7 mouse cellular contexts compared by ENCODE assay signal in genomic region chr4:118409142-118409900, GRCm38 (mm10). TPM values are rescaled to one million over a fixed set of nuclear protein-coding genes. Genes with fewer than 3 reads are reported as not detected.
DNase-seq lines count a peak whose midpoint lies in the region; ATAC-seq and TF ChIP-seq lines count a peak whose summit lies in the region.

Gene Szt2, minus strand, starts transcription at chr4:118409273.
Gene Med8, plus strand, starts transcription at chr4:118409337.

- H3K27ac ChIP-seq in embryonic facial prominence, embryonic 12.5 days: peak within 1 kb of the TSS; percentile 37
- peak within 1 kb of the TSS; percentile 54 for H3K27ac ChIP-seq in kidney, adult 2 months (ENCODE audit: insufficient read depth, low read depth, low read length)
- H3K27ac ChIP-seq in limb, embryonic 12.5 days: peak within 1 kb of the TSS; percentile 66
- peak within 1 kb of the TSS; percentile 75 for H3K27ac ChIP-seq in midbrain, embryonic 15.5 days
- H3K27ac ChIP-seq in spleen, adult 2 months (ENCODE audit: insufficient read depth, low read length): peak within 1 kb of the TSS; percentile 87

- ATAC-seq in embryonic facial prominence, embryonic 12.5 days (ENCODE audit: insufficient number of reproducible peaks, insufficient read depth, low FRiP score, low TSS enrichment): peak; percentile 86
- peak; percentile 84 for ATAC-seq in limb, embryonic 12.5 days (ENCODE audit: insufficient number of reproducible peaks, insufficient read depth, low FRiP score, low TSS enrichment, low read depth)
- ATAC-seq in midbrain, embryonic 15.5 days (replicated peaks): peak; percentile 95

- peak within 1 kb of the TSS; percentile 78 for H3K9ac ChIP-seq in embryonic facial prominence, embryonic 12.5 days
- H3K9ac ChIP-seq in limb, embryonic 12.5 days (replicated peaks): peak within 1 kb of the TSS; percentile 88
- peak within 1 kb of the TSS; percentile 96 for H3K9ac ChIP-seq in midbrain, embryonic 15.5 days

- no peaks in the 10 kb centered on the region for H3K9me3 ChIP-seq in embryonic facial prominence, embryonic 12.5 days
- H3K9me3 ChIP-seq in limb, embryonic 12.5 days: no peaks in the 10 kb centered on the region
- no peaks in the 10 kb centered on the region for H3K9me3 ChIP-seq in midbrain, embryonic 15.5 days

- TF ChIP-seq POLR2A in kidney, adult 2 months (IDR thresholded peaks at IDR 0.05; ENCODE audit: low read depth, low read length): no peak
- TF ChIP-seq POLR2A in spleen, adult 2 months (IDR thresholded peaks at IDR 0.05; ENCODE audit: low read depth, low read length): peak; percentile 67

- H3K4me1 ChIP-seq in embryonic facial prominence, embryonic 12.5 days: peaks cover 16% of the 10 kb centered on the region
- H3K4me1 ChIP-seq in kidney, adult 2 months (ENCODE audit: control insufficient read depth, insufficient read depth, low read length): peaks cover 8% of the 10 kb centered on the region; the same call in 1 of the 2 replicates
- H3K4me1 ChIP-seq in limb, embryonic 12.5 days (replicated peaks): peaks cover 16% of the 10 kb centered on the region
- H3K4me1 ChIP-seq in midbrain, embryonic 15.5 days: peaks cover 20% of the 10 kb centered on the region
- H3K4me1 ChIP-seq in spleen, adult 2 months (ENCODE audit: control insufficient read depth, insufficient read depth, insufficient read length): peaks cover 5% of the 10 kb centered on the region; the same call in 1 of the 2 replicates

- H3K27me3 ChIP-seq in embryonic facial prominence, embryonic 12.5 days: no peaks in the 10 kb centered on the region
- no peaks in the 10 kb centered on the region for H3K27me3 ChIP-seq in kidney, adult 2 months (replicated peaks; ENCODE audit: control insufficient read depth, insufficient read depth, low read length)
- no peaks in the 10 kb centered on the region for H3K27me3 ChIP-seq in limb, embryonic 12.5 days
- no peaks in the 10 kb centered on the region for H3K27me3 ChIP-seq in midbrain, embryonic 15.5 days (replicated peaks)
- H3K27me3 ChIP-seq in spleen, adult 2 months (ENCODE audit: control insufficient read depth, insufficient read depth, low read length): no peaks in the 10 kb centered on the region

- WGBS in embryonic facial prominence, embryonic 12.5 days: under 1% methylated on average over 53 of the region's 53 CpGs
- under 1% methylated on average over 53 of the region's 53 CpGs for WGBS in kidney, adult 2 months
- 1% methylated on average over 53 of the region's 53 CpGs for WGBS in limb, embryonic 12.5 days
- under 1% methylated on average over 53 of the region's 53 CpGs for WGBS in midbrain, embryonic 15.5 days
- WGBS in spleen, adult 2 months: under 1% methylated on average over 53 of the region's 53 CpGs

- TF ChIP-seq CTCF in kidney, adult 2 months (conservative IDR thresholded peaks at IDR 0.05; ENCODE audit: insufficient read depth, insufficient read length, low read depth, low read length): no peak
- TF ChIP-seq CTCF in spleen, adult 2 months (IDR thresholded peaks at IDR 0.05; ENCODE audit: extremely low read depth, insufficient read depth, insufficient read length, insufficient replicate concordance): no peak

- peak; percentile 84 for DNase-seq in adrenal gland, postnatal 25 days
- peak; percentile 94 to 96 for DNase-seq in heart, adult 18-20 months
- peak; percentile 97 for DNase-seq in kidney, adult 2 months
- peak; percentile 85 to 92 for DNase-seq in spleen, adult 2 months (ENCODE audit: low read depth in 1 of 2, low spot score in 2 of 2)

- H3K4me3 ChIP-seq in embryonic facial prominence, embryonic 12.5 days: peak within 1 kb of the TSS; percentile 97
- H3K4me3 ChIP-seq in kidney, adult 2 months (ENCODE audit: insufficient read depth, low read depth, low read length): peak within 1 kb of the TSS; percentile 93
- H3K4me3 ChIP-seq in limb, embryonic 12.5 days (replicated peaks): peak within 1 kb of the TSS; percentile 92
- H3K4me3 ChIP-seq in midbrain, embryonic 15.5 days: peak within 1 kb of the TSS; percentile 95
- H3K4me3 ChIP-seq in spleen, adult 2 months (ENCODE audit: extremely low read depth, insufficient read depth, insufficient read length): peak within 1 kb of the TSS; percentile 94

- peak within 1 kb of the TSS; percentile 91 for H3K4me2 ChIP-seq in embryonic facial prominence, embryonic 12.5 days (replicated peaks)
- H3K4me2 ChIP-seq in limb, embryonic 12.5 days: peak within 1 kb of the TSS; percentile 89
- H3K4me2 ChIP-seq in midbrain, embryonic 15.5 days: peak within 1 kb of the TSS; percentile 70

- H3K36me3 ChIP-seq in embryonic facial prominence, embryonic 12.5 days: peaks cover 40% of the 10 kb centered on the region
- H3K36me3 ChIP-seq in kidney, adult 2 months (ENCODE audit: control insufficient read depth, insufficient read depth, low read length): no peaks in the 10 kb centered on the region
- peaks cover 48% of the 10 kb centered on the region for H3K36me3 ChIP-seq in limb, embryonic 12.5 days
- H3K36me3 ChIP-seq in midbrain, embryonic 15.5 days (replicated peaks): peaks cover 35% of the 10 kb centered on the region
- H3K36me3 ChIP-seq in spleen, adult 2 months (ENCODE audit: control insufficient read depth, insufficient read depth, low read length): peaks cover 21% of the 10 kb centered on the region

RNA-seq across cellular contexts. Expression of gene Szt2, which starts in this region (rescaled TPM):
- total RNA-seq in adrenal gland, postnatal 25 days (2021): 33.0 and 34.4 TPM in 2 replicates
- 11.1 and 11.3 TPM in 2 replicates for polyA plus RNA-seq in embryonic facial prominence, embryonic 12.5 days (2016; fragmentation: Nextera tagmentation; extraction: Ambion mirVana)
- 10 to 100 TPM in 1 of 2 experiments, 1 to 10 TPM in 1; 7.8 to 10.5 TPM for total RNA-seq in heart, adult 18-20 months (2021)
- 20.1 and 23.7 TPM in 2 replicates for polyA plus RNA-seq in kidney, adult 2 months (2012; rRNA removed)
- polyA plus RNA-seq in limb, embryonic 12.5 days (2016; fragmentation: Nextera tagmentation; extraction: Ambion mirVana): 11.1 and 11.7 TPM in 2 replicates
- 11.1 and 11.5 TPM in 2 replicates for polyA plus RNA-seq in midbrain, embryonic 15.5 days (2015; fragmentation: Nextera tagmentation; extraction: Ambion mirVana)
- 47.0 and 48.1 TPM in 2 replicates for polyA plus RNA-seq in spleen, adult 2 months (2012; rRNA removed)

RNA-seq across cellular contexts. Expression of gene Med8, which starts in this region (rescaled TPM):
- 67.9 and 85.3 TPM in 2 replicates for total RNA-seq in adrenal gland, postnatal 25 days (2021)
- polyA plus RNA-seq in embryonic facial prominence, embryonic 12.5 days (2016; fragmentation: Nextera tagmentation; extraction: Ambion mirVana): 125 TPM in 2 replicates
- 10 to 100 TPM; 32.8 to 37.2 TPM for total RNA-seq in heart, adult 18-20 months (2021)
- 27.6 and 31.0 TPM in 2 replicates for polyA plus RNA-seq in kidney, adult 2 months (2012; rRNA removed)
- 116 and 127 TPM in 2 replicates for polyA plus RNA-seq in limb, embryonic 12.5 days (2016; fragmentation: Nextera tagmentation; extraction: Ambion mirVana)
- 96.5 and 96.7 TPM in 2 replicates for polyA plus RNA-seq in midbrain, embryonic 15.5 days (2015; fragmentation: Nextera tagmentation; extraction: Ambion mirVana)
- 18.1 and 21.8 TPM in 2 replicates for polyA plus RNA-seq in spleen, adult 2 months (2012; rRNA removed)

Comparison
In these comparisons a context has a peak if more than half of its experiments do, and no peak if none do; other contexts are left out.
1. Peak in every context shown above with its lines: DNase-seq, ATAC-seq, H3K4me3 ChIP-seq and H3K27ac ChIP-seq.
2. H3K27ac ChIP-seq: peak in every context shown above with its lines; median percentile 87 in spleen, adult 2 months; 75 in midbrain, embryonic 15.5 days; 66 in limb, embryonic 12.5 days; 54 in kidney, adult 2 months; 37 in embryonic facial prominence, embryonic 12.5 days.